Mouse (Mus musculus): Measurements from ENCODE around the gene Tph1. TPM values are rescaled to one million over a fixed set of nuclear protein-coding genes. Genes with fewer than 3 reads are reported as not detected.
A peak's percentile ranks its signal among the peaks of the same experiment; 100 is the strongest.

Tph1 gene
- polyA plus RNA-seq, 1 experiment from 2014 or later = 0.28 TPM

DNA sequence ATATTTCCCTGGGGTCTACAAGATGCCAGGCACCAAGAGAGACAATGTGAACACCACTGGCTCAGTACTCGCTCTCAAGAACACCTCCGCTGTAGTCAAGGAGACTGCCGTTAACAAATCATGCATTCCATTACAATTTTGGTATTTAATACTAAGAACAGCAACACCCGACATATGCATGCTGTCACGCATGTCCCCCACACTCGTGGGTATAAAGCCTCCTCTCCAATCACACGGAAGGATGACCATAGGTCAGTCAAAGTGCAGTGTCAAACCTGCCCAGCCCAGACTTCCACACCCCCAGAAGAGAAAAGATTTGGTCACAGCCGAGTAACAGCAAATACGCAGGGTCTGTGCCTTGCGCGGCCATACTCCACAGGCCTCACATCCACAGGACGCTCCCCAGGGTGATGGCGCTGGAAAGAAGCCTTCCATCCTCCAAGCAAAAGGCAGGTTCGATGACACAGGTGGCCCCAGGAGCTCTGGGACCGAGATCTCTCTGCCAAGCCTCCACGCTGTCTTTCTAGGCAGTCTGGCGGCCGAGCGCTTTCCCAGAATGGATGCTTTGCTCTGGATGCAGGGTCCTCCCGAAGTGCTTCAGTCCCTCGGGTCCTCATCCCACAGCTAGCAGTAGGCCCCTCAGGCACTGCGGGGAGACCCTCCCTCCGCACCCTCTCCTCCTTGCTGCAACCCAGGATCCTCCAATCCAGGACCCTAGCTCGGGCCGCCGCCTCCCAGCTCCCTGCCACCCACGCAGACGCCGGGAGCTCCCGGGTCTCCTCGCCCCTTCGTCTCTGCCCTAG is 33.2 kb downstream of the Tph1 start:
- 6% methylated on average over 32 of the region's 32 CpGs for WGBS
- H3K27ac ChIP-seq (replicated peaks; ENCODE audit: low read depth, low read length) = peak overlapping the region; percentile 81
- DNase-seq = no peak

DNA sequence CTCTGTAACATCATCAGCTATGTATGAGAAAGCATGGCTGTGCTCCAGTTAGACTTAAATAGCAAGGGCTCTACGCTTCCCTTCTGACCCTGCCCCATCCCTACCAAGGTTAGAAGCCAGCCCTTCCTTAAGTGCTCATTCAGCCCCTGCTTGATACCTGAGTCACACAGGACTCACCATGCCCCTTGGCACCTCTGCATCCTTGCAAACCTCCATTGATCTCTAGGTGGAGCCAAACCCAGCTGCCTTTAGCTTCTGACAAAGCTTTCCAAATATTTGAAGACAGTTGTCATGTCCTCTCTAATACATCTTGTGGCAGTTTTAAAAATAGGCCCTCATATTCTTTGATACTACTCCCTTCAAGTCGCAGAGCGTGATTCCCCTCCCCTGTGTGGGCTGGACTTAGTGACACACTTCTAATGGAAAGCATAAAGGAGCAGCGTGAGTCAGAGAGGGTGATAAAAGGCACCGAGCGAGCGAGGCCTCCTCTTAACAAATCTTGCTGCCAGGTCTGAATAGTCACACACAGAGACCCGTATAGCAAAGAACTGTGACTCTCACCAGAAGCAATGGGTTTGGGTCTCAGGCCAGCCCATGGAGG is 43.9 kb downstream of the Tph1 start:
- Histone ChIP-seq H3K36me3 (ENCODE audit: control insufficient read depth, insufficient read depth, low read length) (peaks cover 42% of the 10 kb centered on the region), H3K4me1 (ENCODE audit: control insufficient read depth, insufficient read depth, low read length) (no peaks in the 10 kb centered on the region), H3K27ac (replicated peaks; ENCODE audit: low read depth, low read length) (no peak overlapping the region), H3K9me3 (ENCODE audit: control insufficient read depth, low read length) (no peaks in the 10 kb centered on the region), H3K4me3 (replicated peaks; ENCODE audit: low read depth, low read length) (no peak overlapping the region), H3K27me3 (ENCODE audit: control insufficient read depth, insufficient read depth, low read length) (no peaks in the 10 kb centered on the region), H3K9ac (replicated peaks; ENCODE audit: low read length) (no peak overlapping the region), H3K4me2 (ENCODE audit: low read length) (no peak overlapping the region)
- ATAC-seq (ENCODE audit: low FRiP score, low TSS enrichment) (no peak), DNase-seq (no peak)
- 41% methylated on average over 8 of the region's 8 CpGs for WGBS

More for the DNA sequence above, 33.2 kb downstream of the Tph1 start:
- H3K4me1 ChIP-seq (ENCODE audit: control insufficient read depth, insufficient read depth, low read length) = 0 out of 2 replicates have a peak, but pooled peaks cover 3% of the 10 kb centered on the region
- H3K9ac ChIP-seq (replicated peaks; ENCODE audit: low read length) = peak overlapping the region; percentile 76
- peak overlapping the region; percentile 63 for H3K4me3 ChIP-seq (replicated peaks; ENCODE audit: low read depth, low read length)
- no peaks in the 10 kb centered on the region for H3K9me3 ChIP-seq (ENCODE audit: control insufficient read depth, low read length)
- H3K4me2 ChIP-seq (ENCODE audit: low read length) = peak overlapping the region; percentile 79
- peaks cover 4% of the 10 kb centered on the region; the same call in 1 of the 2 replicates for H3K36me3 ChIP-seq (ENCODE audit: control insufficient read depth, insufficient read depth, low read length)
- H3K27me3 ChIP-seq (ENCODE audit: control insufficient read depth, insufficient read depth, low read length) = no peaks in the 10 kb centered on the region
- ATAC-seq (ENCODE audit: low FRiP score, low TSS enrichment) = peak; percentile 10

DNA sequence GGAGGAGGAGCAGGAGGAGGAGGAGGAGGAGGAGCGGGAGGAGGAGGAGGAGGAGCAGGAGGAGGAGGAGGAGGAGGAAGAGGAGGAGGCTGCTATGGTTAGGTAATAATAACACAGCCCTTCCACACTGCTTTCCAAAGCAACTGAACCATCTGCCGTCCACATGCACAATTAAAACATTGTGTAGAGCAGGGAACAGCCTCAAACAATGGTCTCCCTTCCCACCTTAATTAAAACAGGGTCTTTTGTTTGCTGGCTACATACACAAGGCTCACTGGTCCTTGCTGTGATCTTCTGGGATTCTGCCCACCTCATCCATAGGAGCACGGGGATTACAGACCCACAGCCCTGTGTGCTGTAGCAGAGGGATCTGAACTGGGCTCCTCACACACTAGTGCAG is 48.4 kb downstream of the Tph1 start:
- Histone ChIP-seq H3K4me1 (ENCODE audit: control insufficient read depth, insufficient read depth, low read length) (no peaks in the 10 kb centered on the region), H3K4me2 (ENCODE audit: low read length) (no peak overlapping the region), H3K27me3 (ENCODE audit: control insufficient read depth, insufficient read depth, low read length) (no peaks in the 10 kb centered on the region), H3K36me3 (ENCODE audit: control insufficient read depth, insufficient read depth, low read length) (peaks cover 42% of the 10 kb centered on the region), H3K9me3 (ENCODE audit: control insufficient read depth, low read length) (no peaks in the 10 kb centered on the region), H3K9ac (replicated peaks; ENCODE audit: low read length) (no peak overlapping the region), H3K27ac (replicated peaks; ENCODE audit: low read depth, low read length) (no peak overlapping the region), H3K4me3 (replicated peaks; ENCODE audit: low read depth, low read length) (no peak overlapping the region)
- 57% methylated on average over 2 of the region's 3 CpGs for WGBS
- no peak for DNase-seq
- no peak for ATAC-seq (ENCODE audit: low FRiP score, low TSS enrichment)

DNA sequence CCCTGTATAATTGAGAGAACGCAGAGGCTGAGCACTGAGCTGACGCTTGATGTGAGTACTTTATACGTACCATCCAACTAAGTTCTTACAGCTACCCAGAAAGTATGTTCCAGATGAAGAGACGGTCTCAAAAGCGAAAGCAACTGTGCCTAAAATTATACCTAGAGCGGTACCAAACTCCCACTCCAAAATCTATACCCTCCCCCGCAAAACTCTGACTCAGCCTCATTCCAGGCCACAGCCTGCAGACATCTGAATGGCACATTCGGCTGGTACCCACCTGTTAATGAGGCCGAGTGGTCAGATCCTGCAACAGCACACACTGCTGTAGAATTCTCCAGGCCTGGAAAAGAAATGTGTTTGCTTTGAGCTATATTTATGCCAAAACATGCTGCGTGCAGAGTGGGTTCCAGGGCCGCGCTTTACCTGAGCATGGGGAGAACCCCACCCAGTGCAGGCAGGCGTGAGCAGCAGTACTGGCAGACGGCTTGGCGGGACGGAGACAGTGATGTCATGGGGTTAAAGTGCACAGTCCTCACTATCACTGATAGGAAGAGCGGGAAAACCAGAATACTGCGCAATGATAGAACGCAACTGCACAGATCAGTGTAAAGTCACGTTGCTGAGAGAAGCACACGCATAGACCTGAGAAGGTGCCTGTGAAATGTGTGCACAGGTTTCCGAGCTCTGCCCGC is 53.8 kb downstream of the Tph1 start:
- Histone ChIP-seq H3K27me3 (ENCODE audit: control insufficient read depth, insufficient read depth, low read length) (no peaks in the 10 kb centered on the region), H3K27ac (replicated peaks; ENCODE audit: low read depth, low read length) (no peak overlapping the region), H3K36me3 (ENCODE audit: control insufficient read depth, insufficient read depth, low read length) (peaks cover 51% of the 10 kb centered on the region), H3K9ac (replicated peaks; ENCODE audit: low read length) (no peak overlapping the region), H3K4me2 (ENCODE audit: low read length) (no peak overlapping the region), H3K4me1 (ENCODE audit: control insufficient read depth, insufficient read depth, low read length) (no peaks in the 10 kb centered on the region), H3K9me3 (ENCODE audit: control insufficient read depth, low read length) (no peaks in the 10 kb centered on the region), H3K4me3 (replicated peaks; ENCODE audit: low read depth, low read length) (no peak overlapping the region)
- no peak for ATAC-seq (ENCODE audit: low FRiP score, low TSS enrichment)
- 95% methylated on average over 23 of the region's 23 CpGs for WGBS
- no peak for DNase-seq

DNA sequence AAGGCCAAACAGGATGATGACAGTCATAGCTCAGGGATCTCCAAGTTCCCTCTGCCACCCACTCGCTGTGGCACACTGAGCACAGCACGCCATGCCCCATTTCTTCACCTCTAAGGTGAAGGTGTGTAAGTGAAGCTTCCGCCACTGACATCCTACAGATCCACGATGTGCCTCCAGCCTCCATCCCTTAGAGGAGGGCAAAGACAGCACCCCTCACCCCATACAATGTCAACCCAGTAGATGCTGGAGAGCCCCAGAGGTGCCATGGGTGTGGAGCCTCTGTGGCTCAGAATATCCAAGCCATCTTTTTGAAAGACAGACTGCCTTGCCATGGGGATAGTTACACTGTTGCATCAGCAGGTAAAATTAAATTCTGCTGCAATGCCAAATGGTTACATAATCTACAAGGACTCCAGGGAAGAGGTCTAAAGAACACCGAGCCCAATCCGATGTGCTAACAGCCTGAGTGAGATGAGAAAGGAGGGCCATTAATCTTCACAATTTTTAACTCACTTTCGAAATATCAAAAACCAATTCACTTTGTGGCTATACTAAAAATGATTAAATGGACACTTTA is 55.8 kb downstream of the Tph1 start:
- no peaks in the 10 kb centered on the region for H3K27me3 ChIP-seq (ENCODE audit: control insufficient read depth, insufficient read depth, low read length)
- no peaks in the 10 kb centered on the region for H3K9me3 ChIP-seq (ENCODE audit: control insufficient read depth, low read length)
- no peak overlapping the region for H3K4me3 ChIP-seq (replicated peaks; ENCODE audit: low read depth, low read length)
- H3K4me2 ChIP-seq (ENCODE audit: low read length) = no peak overlapping the region
- no peak overlapping the region for H3K27ac ChIP-seq (replicated peaks; ENCODE audit: low read depth, low read length)
- H3K36me3 ChIP-seq (ENCODE audit: control insufficient read depth, insufficient read depth, low read length) = peaks cover 58% of the 10 kb centered on the region
- ATAC-seq (ENCODE audit: low FRiP score, low TSS enrichment) (no peak), DNase-seq (no peak)
- 95% methylated on average over 7 of the region's 7 CpGs for WGBS
- no peak overlapping the region for H3K9ac ChIP-seq (replicated peaks; ENCODE audit: low read length)
- no peaks in the 10 kb centered on the region for H3K4me1 ChIP-seq (ENCODE audit: control insufficient read depth, insufficient read depth, low read length)

DNA sequence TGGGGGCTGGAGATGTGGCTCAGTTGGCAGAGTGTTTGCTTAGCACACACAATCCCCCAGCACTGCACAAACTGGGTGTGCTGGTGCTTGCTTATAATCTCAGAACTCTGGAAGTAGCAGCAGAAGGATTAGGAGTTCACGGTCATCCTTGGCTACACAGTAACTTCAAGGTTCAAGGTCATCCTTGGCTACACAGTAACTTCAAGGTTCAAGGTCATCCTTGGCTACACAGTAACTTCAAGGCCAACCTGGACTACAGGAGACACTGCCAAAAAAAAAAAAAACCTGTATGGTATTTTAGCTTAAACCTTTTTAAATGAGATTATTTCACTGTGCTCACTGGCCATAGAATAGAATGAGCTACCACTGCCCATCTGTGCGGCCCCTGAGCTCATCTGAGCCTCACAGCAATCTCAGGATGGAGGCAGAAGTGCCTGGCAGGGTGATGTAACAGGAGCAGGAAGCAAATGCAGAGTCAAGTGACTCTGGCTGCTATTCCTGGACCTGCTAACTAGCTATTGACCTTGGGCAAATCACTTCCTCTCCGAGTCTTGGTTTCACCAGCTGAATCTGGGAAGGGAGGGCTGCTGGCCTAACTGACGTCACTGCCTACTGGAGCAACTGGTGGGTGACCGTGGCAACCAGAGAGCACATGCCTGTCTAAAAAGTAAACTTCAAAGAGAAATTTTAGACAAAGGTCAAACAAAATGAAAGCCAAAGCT is 56.9 kb downstream of the Tph1 start:
- no peak for ATAC-seq (ENCODE audit: low FRiP score, low TSS enrichment)
- Histone ChIP-seq H3K36me3 (ENCODE audit: control insufficient read depth, insufficient read depth, low read length) (peaks cover 53% of the 10 kb centered on the region), H3K4me3 (replicated peaks; ENCODE audit: low read depth, low read length) (no peak overlapping the region), H3K9ac (replicated peaks; ENCODE audit: low read length) (no peak overlapping the region), H3K4me1 (ENCODE audit: control insufficient read depth, insufficient read depth, low read length) (no peaks in the 10 kb centered on the region), H3K4me2 (ENCODE audit: low read length) (no peak overlapping the region), H3K9me3 (ENCODE audit: control insufficient read depth, low read length) (no peaks in the 10 kb centered on the region), H3K27ac (replicated peaks; ENCODE audit: low read depth, low read length) (no peak overlapping the region), H3K27me3 (ENCODE audit: control insufficient read depth, insufficient read depth, low read length) (no peaks in the 10 kb centered on the region)
- no peak for DNase-seq
- 79% methylated on average over 5 of the region's 5 CpGs for WGBS

DNA sequence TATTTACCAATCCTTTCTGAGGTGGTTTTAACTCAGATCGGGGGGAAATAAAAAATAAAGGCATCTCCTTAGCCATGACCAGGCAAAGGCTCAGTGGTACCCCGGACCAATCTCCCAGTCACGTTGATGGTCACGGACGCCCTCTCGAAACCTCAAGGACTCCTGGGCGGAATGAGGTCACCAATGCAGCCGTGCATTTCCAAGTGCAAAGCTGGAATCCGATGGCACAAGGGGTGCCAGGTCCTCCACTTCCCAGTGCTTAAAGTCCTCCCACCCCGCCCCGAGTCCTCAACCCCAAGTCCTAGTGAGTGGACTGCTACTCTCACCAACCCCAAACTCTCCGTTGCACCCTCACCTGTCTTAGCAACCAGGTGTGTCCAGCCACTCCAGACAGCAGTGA is 58.1 kb downstream of the Tph1 start:
- Histone ChIP-seq H3K4me2 (ENCODE audit: low read length) (no peak overlapping the region), H3K27ac (replicated peaks; ENCODE audit: low read depth, low read length) (no peak overlapping the region), H3K4me3 (replicated peaks; ENCODE audit: low read depth, low read length) (no peak overlapping the region), H3K4me1 (ENCODE audit: control insufficient read depth, insufficient read depth, low read length) (no peaks in the 10 kb centered on the region), H3K9ac (replicated peaks; ENCODE audit: low read length) (no peak overlapping the region), H3K27me3 (ENCODE audit: control insufficient read depth, insufficient read depth, low read length) (no peaks in the 10 kb centered on the region), H3K36me3 (ENCODE audit: control insufficient read depth, insufficient read depth, low read length) (peaks cover 48% of the 10 kb centered on the region), H3K9me3 (ENCODE audit: control insufficient read depth, low read length) (no peaks in the 10 kb centered on the region)
- DNase-seq = no peak
- no peak for ATAC-seq (ENCODE audit: low FRiP score, low TSS enrichment)
- 98% methylated on average over 12 of the region's 12 CpGs for WGBS

DNA sequence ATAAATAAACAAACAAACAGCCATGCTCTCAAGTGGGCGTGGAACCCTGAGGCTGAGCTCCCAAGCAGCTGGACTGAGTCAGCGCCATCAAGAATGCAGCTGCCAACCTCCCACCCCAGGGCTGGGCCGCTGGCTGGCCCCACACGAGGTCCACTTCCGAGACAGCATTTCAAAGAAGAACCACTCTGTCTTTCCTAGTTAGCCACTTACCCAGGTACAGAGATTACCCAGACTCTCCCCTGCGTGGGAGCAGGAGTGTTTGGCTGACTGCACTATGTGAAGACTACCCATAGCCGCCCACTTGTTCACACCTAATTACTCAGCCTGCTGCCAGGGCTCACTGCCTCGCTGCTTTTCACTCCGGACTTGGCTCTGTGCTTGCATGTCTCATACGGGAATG is 59.2 kb downstream of the Tph1 start:
- H3K27me3 ChIP-seq (ENCODE audit: control insufficient read depth, insufficient read depth, low read length) = no peaks in the 10 kb centered on the region
- H3K36me3 ChIP-seq (ENCODE audit: control insufficient read depth, insufficient read depth, low read length) = peaks cover 37% of the 10 kb centered on the region
- no peak for ATAC-seq (ENCODE audit: low FRiP score, low TSS enrichment)
- no peak for DNase-seq
- H3K4me1 ChIP-seq (ENCODE audit: control insufficient read depth, insufficient read depth, low read length) = no peaks in the 10 kb centered on the region
- H3K4me2 ChIP-seq (ENCODE audit: low read length) = no peak overlapping the region
- WGBS = 82% methylated on average over 10 of the region's 10 CpGs
- H3K4me3 ChIP-seq (replicated peaks; ENCODE audit: low read depth, low read length) = no peak overlapping the region
- no peaks in the 10 kb centered on the region for H3K9me3 ChIP-seq (ENCODE audit: control insufficient read depth, low read length)
- H3K27ac ChIP-seq (replicated peaks; ENCODE audit: low read depth, low read length) = no peak overlapping the region
- H3K9ac ChIP-seq (replicated peaks; ENCODE audit: low read length) = no peak overlapping the region
